Mouse (Mus musculus) CH12.LX (cell line): Measurements from ENCODE around the gene Gm14443. TPM values are rescaled to one million over a fixed set of nuclear protein-coding genes. Genes with fewer than 3 reads are reported as not detected.
A peak's percentile ranks its signal among the peaks of the same experiment; 100 is the strongest.
"Not testable (repeated sequence)": the region's sequence is repeated elsewhere in the genome, so short reads cannot be mapped to it uniquely, and the experiment has no call there.

Experiments used
- DNase-seq: peaks from one replicate; pipeline ENCODE4 v3.0.0-alpha.2; 2013; ENCODE audit errors: extremely low read depth
- H3K27ac ChIP-seq: 2 replicates; pipeline ENCODE4 v1.5.1; 2012; ENCODE audit warnings: low read depth, mild to moderate bottlenecking, control low read depth, moderate library complexity; ENCODE audit not compliant: insufficient read depth
- H3K27me3 ChIP-seq: replicated peaks from 2 replicates; pipeline ENCODE3; 2012; ENCODE audit warnings: inconsistent platforms
- H3K36me3 ChIP-seq, 2 experiments: replicated peaks in 1 of 2; 2 replicates each; pipeline versions ENCODE3 to v1.6.1; 2012; ENCODE audit warnings: inconsistent platforms in 1 of 2, low read length in 1 of 2, mild to moderate bottlenecking in 1 of 2, mixed read lengths in 1 of 2, moderate library complexity in 1 of 2; ENCODE audit not compliant: control insufficient read depth in 1 of 2, insufficient read depth in 1 of 2
- H3K4me1 ChIP-seq, 2 experiments: 2 replicates each; pipeline ENCODE4 v1.6.1; 2012; ENCODE audit warnings: inconsistent platforms in 1 of 2, moderate library complexity in 1 of 2; ENCODE audit not compliant: insufficient read depth in 2 of 2, control insufficient read depth in 1 of 2
- H3K4me2 ChIP-seq: 2 replicates; pipeline ENCODE4 v1.6.1; 2012; ENCODE audit warnings: low read depth, mild to moderate bottlenecking, control low read depth; ENCODE audit not compliant: poor library complexity, insufficient read depth, severe bottlenecking
- H3K4me3 ChIP-seq, 3 experiments: fragments of 150-350 bp in 1 of 3; sonication (generic) in 1 of 3; replicated peaks in 1 of 3; 2 replicates each; pipeline versions ENCODE3 to v1.5.1; 2011 to 2012; ENCODE audit warnings: low read depth in 2 of 3, low read length in 2 of 3, mild to moderate bottlenecking in 2 of 3, moderate library complexity in 2 of 3, control low read depth in 1 of 3, improper control_type of control experiment in 1 of 3, inconsistent platforms in 1 of 3, mixed read lengths in 1 of 3; ENCODE audit not compliant: poor library complexity in 1 of 3
- H3K79me2 ChIP-seq: replicated peaks from 2 replicates; pipeline ENCODE4 v1.6.1; 2012; ENCODE audit warnings: mild to moderate bottlenecking, moderate library complexity; ENCODE audit not compliant: control insufficient read depth, poor library complexity, insufficient read depth, severe bottlenecking; ENCODE audit errors: extremely low read depth
- H3K9ac ChIP-seq: 2 replicates; pipeline ENCODE4 v1.6.1; 2012; ENCODE audit warnings: low read depth, mild to moderate bottlenecking, control low read depth, moderate library complexity; ENCODE audit not compliant: insufficient read depth
- H3K9me3 ChIP-seq: replicated peaks from 2 replicates; pipeline ENCODE3; 2012; ENCODE audit warnings: low read length, inconsistent platforms, mixed read lengths
- KAT2A ChIP-seq: IDR thresholded peaks from 2 replicates; pipeline ENCODE4 v1.6.1; 2012; ENCODE audit warnings: low read length, improper control_type of control experiment, inconsistent platforms; ENCODE audit not compliant: insufficient replicate concordance
- MAFK ChIP-seq: IDR thresholded peaks from 2 replicates; pipeline ENCODE4 v1.6.1; 2011; ENCODE audit warnings: low read length, improper control_type of control experiment; ENCODE audit not compliant: insufficient replicate concordance
- NELFE ChIP-seq: IDR thresholded peaks from 2 replicates; pipeline ENCODE4 v1.6.1; 2011; ENCODE audit warnings: low read depth, low read length, improper control_type of control experiment
- POLR2AphosphoS2 ChIP-seq: IDR thresholded peaks from 2 replicates; pipeline ENCODE4 v1.6.1; 2011; ENCODE audit warnings: low read depth, low read length, improper control_type of control experiment
- UBTF ChIP-seq: IDR thresholded peaks from 2 replicates; pipeline ENCODE4 v1.6.1; 2012; ENCODE audit warnings: low read depth, mild to moderate bottlenecking, inconsistent platforms, low read length, improper control_type of control experiment, moderate library complexity
- dilution Hi-C: fragments of 300-500 bp; cut with MboI; formaldehyde crosslinking; loops from 2 replicates; pipeline ENCODE4 v1.14.3; 2020; ENCODE audit warnings: low sequenced_read_pairs; ENCODE audit not compliant: extremely low pct_unique_long_range_greater_than_20kb, extremely low pct_ligation_motif_present
- in situ Hi-C: fragments of 300-500 bp; cut with MboI; formaldehyde crosslinking; loops from 3 replicates; pipeline ENCODE4 v1.14.3; 2019; ENCODE audit warnings: low sequenced_read_pairs, low pct_ligation_motif_present, low pct_unique_long_range_greater_than_20kb, mixed read lengths
- polyA plus RNA-seq: library from polyadenylated mRNA; unstranded; fragments of >175 nt; gene quantifications from 2 replicates; pipeline ENCODE4 v1.2.1, GENCODE M21; 2012; ENCODE audit warnings: low read depth; ENCODE audit not compliant: insufficient read length
- total RNA-seq, 2 experiments: library from RNA; depleted of rRNA; stranded (reverse); fragments of 300-350 nt in 1 of 2; fragments of >200 nt in 1 of 2; gene quantifications; 2 replicates each; pipeline ENCODE4 v1.2.3; 2012 to 2014

The Gm14443 gene
- total and polyA plus RNA-seq, 3 experiments = 1.9 to 3.1 (median 2.7) TPM

DNA sequence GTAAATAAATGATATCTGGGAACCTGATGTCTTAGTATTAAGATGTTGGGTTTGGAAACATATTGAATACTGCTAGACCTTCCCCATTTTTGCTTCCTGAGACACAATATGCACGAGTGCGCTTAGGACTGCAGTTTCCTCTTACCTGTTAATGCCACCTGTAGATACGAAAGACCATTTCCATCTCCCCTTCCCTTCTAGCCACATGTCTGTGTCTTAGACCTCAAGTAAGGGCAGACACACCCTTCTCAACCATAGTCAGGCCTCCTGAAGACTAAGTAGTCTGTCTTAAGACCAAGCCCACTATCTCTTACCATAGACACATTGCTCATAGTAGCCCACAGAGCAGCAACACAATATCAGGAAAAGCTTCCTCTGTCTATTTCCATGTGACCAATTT is 3.5 kb downstream of the Gm14443 start (continued):
- no peak for TF ChIP-seq KAT2A
- no peak for TF ChIP-seq NELFE
- TF ChIP-seq POLR2AphosphoS2 = no peak

DNA sequence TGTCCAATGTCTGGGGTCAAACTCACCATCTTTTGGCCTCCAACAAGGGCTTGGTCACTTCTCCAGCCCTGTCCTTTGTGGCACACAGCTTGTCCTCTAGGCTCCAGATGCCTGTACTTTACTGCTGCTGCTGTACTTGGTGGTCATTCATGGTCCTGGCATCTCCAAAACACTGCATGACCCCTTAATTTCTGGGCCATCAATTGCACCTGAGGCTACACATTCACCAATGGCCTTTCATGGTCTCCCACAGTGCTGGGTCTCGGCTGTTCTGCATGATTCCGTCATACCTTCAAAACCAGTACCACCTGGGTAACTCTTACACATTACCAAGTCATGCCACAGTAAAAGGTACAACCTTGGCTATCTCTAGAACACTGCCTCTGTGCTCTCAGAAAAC is 8.8 kb downstream of the Gm14443 start:
- in situ Hi-C loops, H3K27me3 ChIP-seq, dilution Hi-C loops, H3K36me3 ChIP-seq, H3K9ac ChIP-seq, H3K4me2 ChIP-seq, H3K27ac ChIP-seq, H3K9me3 ChIP-seq, H3K4me3 ChIP-seq, DNase-seq, H3K79me2 ChIP-seq, H3K4me1 ChIP-seq: not testable (repeated sequence)

DNA sequence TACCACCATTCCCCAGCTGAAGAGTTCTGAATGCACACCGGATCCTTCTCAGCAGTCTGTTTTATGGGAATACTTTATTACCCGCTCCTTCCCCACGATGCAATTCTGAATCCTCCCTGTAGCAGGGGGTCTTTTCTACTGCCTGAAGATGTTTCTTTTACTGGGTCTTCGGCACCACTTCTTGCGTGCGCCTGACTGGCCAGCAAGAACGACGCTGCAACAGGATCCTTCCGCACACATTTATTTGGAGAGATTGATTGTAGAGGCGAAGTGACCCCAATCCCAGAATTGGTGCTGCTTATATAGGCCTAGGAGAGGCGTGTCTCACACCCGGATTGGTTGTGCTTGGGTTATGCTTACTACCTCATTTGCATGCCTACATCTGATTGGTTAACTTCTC is 10.6 kb downstream of the Gm14443 start:
- dilution Hi-C loops, H3K4me3 ChIP-seq, H3K4me2 ChIP-seq, in situ Hi-C loops, H3K36me3 ChIP-seq, H3K9ac ChIP-seq, H3K79me2 ChIP-seq, H3K27ac ChIP-seq, H3K4me1 ChIP-seq, H3K27me3 ChIP-seq, H3K9me3 ChIP-seq, DNase-seq: not testable (repeated sequence)

DNA sequence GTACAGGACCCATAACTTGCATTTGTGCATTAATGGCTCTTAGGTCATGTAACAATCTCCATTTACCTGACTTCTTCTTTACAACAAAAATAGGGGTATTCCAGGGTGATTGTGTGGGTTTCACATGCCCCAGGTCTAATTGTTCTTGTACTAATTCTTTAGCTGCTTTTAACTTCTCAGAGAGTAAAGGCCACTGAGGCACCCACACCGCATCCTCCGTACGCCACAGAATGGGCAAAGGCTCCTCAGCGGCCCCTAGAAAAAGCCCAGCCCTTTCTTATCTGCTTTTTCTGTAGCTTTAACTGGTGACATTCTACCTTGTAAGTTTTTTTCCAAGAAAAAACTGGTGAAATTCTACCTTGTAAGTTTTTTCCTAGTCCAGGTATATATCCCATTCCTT is 14.2 kb downstream of the Gm14443 start:
- H3K36me3 ChIP-seq, dilution Hi-C loops, H3K4me3 ChIP-seq, DNase-seq, H3K4me1 ChIP-seq, H3K4me2 ChIP-seq, H3K9me3 ChIP-seq, H3K27me3 ChIP-seq, in situ Hi-C loops, H3K27ac ChIP-seq, H3K79me2 ChIP-seq, H3K9ac ChIP-seq: not testable (repeated sequence)

DNA sequence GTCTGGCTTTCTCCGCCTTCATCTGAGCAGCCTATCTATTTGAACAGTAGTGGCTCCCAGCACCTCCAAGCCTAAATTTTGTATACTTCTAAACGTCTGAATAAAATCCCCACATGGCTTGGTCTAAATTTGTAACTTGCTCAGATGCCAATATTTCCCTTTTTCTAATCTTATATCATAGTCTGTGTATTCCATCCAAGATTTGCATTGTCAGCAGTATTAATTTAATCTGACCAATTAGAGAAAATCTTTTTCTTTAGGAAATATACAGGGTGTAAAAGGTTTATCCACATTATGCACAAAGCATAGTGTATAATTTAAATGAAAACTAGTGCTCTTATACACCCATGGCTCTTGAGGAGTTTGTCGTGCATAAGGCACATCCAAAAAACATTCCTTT is 17.0 kb downstream of the Gm14443 start:
- dilution Hi-C loops = no loop called here

More for the DNA sequence above, 17.0 kb downstream of the Gm14443 start:
- DNase-seq = no peak
- Histone ChIP-seq H3K9ac (no peak overlapping the region), H3K4me3 (no peak overlapping the region), H3K9me3 (peaks cover 3% of the 10 kb centered on the region), H3K4me2 (no peak overlapping the region)
- TF ChIP-seq UBTF (no peak), MAFK (peak; percentile 65)
- TF ChIP-seq, all 38 proteins: peak for 1
- Histone ChIP-seq H3K27ac (no peak overlapping the region), H3K27me3 (no peaks in the 10 kb centered on the region), H3K4me1 (no peaks in the 10 kb centered on the region), H3K79me2 (no peaks in the 10 kb centered on the region), H3K36me3 (peaks cover 0 to 2% of the 10 kb centered on the region in 2 experiments)
- in situ Hi-C loops = no loop called here
